Mouse (Mus musculus): Measurements from ENCODE around the gene Exoc3l2. TPM values are rescaled to one million over a fixed set of nuclear protein-coding genes. Genes with fewer than 3 reads are reported as not detected.
A peak's percentile ranks its signal among the peaks of the same experiment; 100 is the strongest.

Gene Exoc3l2
- polyA plus RNA-seq, 1 experiment from 2014 or later = 2.5 TPM

GRCm38 (mm10) chr7:19477084-19477483 is 14.0 kb downstream of the Exoc3l2 start:
- 61% methylated on average over 2 of the region's 2 CpGs for WGBS
- Histone ChIP-seq H3K4me1 (peaks cover 30% of the 10 kb centered on the region), H3K27me3 (ENCODE audit: insufficient read depth, poor library complexity, severe bottlenecking) (peaks cover 63% of the 10 kb centered on the region), H3K36me3 (0 out of 2 replicates have a peak, but pooled peaks cover 10% of the 10 kb centered on the region), H3K4me3 (no peak overlapping the region), H3K27ac (no peak overlapping the region), H3K9me3 (no peaks in the 10 kb centered on the region)
- DNase-seq (ENCODE audit: low spot score) = no peak

GRCm38 (mm10) chr7:19477624-19478384 is 14.7 kb downstream of the Exoc3l2 start:
- H3K4me1 ChIP-seq = peaks cover 24% of the 10 kb centered on the region
- no peak for DNase-seq (ENCODE audit: low spot score)
- 20% methylated on average over 14 of the region's 14 CpGs for WGBS
- no peaks in the 10 kb centered on the region for H3K9me3 ChIP-seq
- peak overlapping the region; percentile 63 for H3K27ac ChIP-seq
- H3K4me3 ChIP-seq = no peak overlapping the region; the same call in 1 of the 2 replicates
- 0 out of 2 replicates have a peak, but pooled peaks cover 6% of the 10 kb centered on the region for H3K36me3 ChIP-seq
- H3K27me3 ChIP-seq (ENCODE audit: insufficient read depth, poor library complexity, severe bottlenecking) = peaks cover 56% of the 10 kb centered on the region

GRCm38 (mm10) chr7:19483281-19483680 is 20.1 kb downstream of the Exoc3l2 start:
- no peak for DNase-seq (ENCODE audit: low spot score)
- Histone ChIP-seq H3K4me3 (no peak overlapping the region), H3K4me1 (peaks cover 5% of the 10 kb centered on the region; the same call in 1 of the 2 replicates), H3K36me3 (0 out of 2 replicates have a peak, but pooled peaks cover 12% of the 10 kb centered on the region), H3K9me3 (no peaks in the 10 kb centered on the region), H3K27me3 (ENCODE audit: insufficient read depth, poor library complexity, severe bottlenecking) (peaks cover 31% of the 10 kb centered on the region), H3K27ac (no peak overlapping the region)
- 79% methylated on average over 8 of the region's 8 CpGs for WGBS

GRCm38 (mm10) chr7:19485488-19485887 is 22.4 kb downstream of the Exoc3l2 start:
- 79% methylated on average over 1 of the region's 1 CpGs for WGBS
- H3K27me3 ChIP-seq (ENCODE audit: insufficient read depth, poor library complexity, severe bottlenecking) = peaks cover 46% of the 10 kb centered on the region
- no peak overlapping the region for H3K27ac ChIP-seq
- no peaks in the 10 kb centered on the region for H3K9me3 ChIP-seq
- no peak for DNase-seq (ENCODE audit: low spot score)
- H3K4me3 ChIP-seq = no peak overlapping the region
- H3K36me3 ChIP-seq = peaks cover 21% of the 10 kb centered on the region; the same call in 1 of the 2 replicates
- peaks cover 5% of the 10 kb centered on the region for H3K4me1 ChIP-seq

- H3K4me3 ChIP-seq = no peak overlapping the region
- H3K27ac ChIP-seq = no peak overlapping the region
- peaks cover 7% of the 10 kb centered on the region for H3K4me1 ChIP-seq
- WGBS = 68% methylated on average over 7 of the region's 7 CpGs
- peaks cover 21% of the 10 kb centered on the region; the same call in 1 of the 2 replicates for H3K36me3 ChIP-seq
- H3K27me3 ChIP-seq (ENCODE audit: insufficient read depth, poor library complexity, severe bottlenecking) = peaks cover 57% of the 10 kb centered on the region
- no peak for DNase-seq (ENCODE audit: low spot score)
- H3K9me3 ChIP-seq = no peaks in the 10 kb centered on the region
Measured at GRCm38 (mm10) chr7:19486549-19486948, 23.4 kb downstream of the Exoc3l2 start.

GRCm38 (mm10) chr7:19489525-19489924 is 26.4 kb downstream of the Exoc3l2 start:
- peaks cover 13% of the 10 kb centered on the region for H3K4me1 ChIP-seq
- 11% methylated on average over 31 of the region's 31 CpGs for WGBS
- H3K4me3 ChIP-seq = peak overlapping the region; percentile 51
- peaks cover 18% of the 10 kb centered on the region; the same call in 1 of the 2 replicates for H3K36me3 ChIP-seq
- no peaks in the 10 kb centered on the region for H3K9me3 ChIP-seq
- H3K27me3 ChIP-seq (ENCODE audit: insufficient read depth, poor library complexity, severe bottlenecking) = peaks cover 73% of the 10 kb centered on the region
- no peak overlapping the region for H3K27ac ChIP-seq
- DNase-seq (ENCODE audit: low spot score) = no peak

- no peaks in the 10 kb centered on the region for H3K9me3 ChIP-seq
- peak overlapping the region; percentile 59; the same call in 1 of the 2 replicates for H3K27ac ChIP-seq
- H3K4me1 ChIP-seq = peaks cover 18% of the 10 kb centered on the region
- H3K36me3 ChIP-seq = peaks cover 21% of the 10 kb centered on the region; the same call in 1 of the 2 replicates
- DNase-seq (ENCODE audit: low spot score) = no peak
- WGBS = 2% methylated on average over 26 of the region's 26 CpGs
- peak overlapping the region; percentile 56 for H3K4me3 ChIP-seq
- H3K27me3 ChIP-seq (ENCODE audit: insufficient read depth, poor library complexity, severe bottlenecking) = peaks cover 68% of the 10 kb centered on the region
Measured at GRCm38 (mm10) chr7:19491731-19492130, 28.6 kb downstream of the Exoc3l2 start.

GRCm38 (mm10) chr7:19494751-19495474 is 31.8 kb downstream of the Exoc3l2 start:
- WGBS = 74% methylated on average over 25 of the region's 25 CpGs
- H3K9me3 ChIP-seq = no peaks in the 10 kb centered on the region

GRCm38 (mm10) chr7:19495521-19496213 is 32.5 kb downstream of the Exoc3l2 start:
- no peaks in the 10 kb centered on the region for H3K9me3 ChIP-seq
- no peak for DNase-seq (ENCODE audit: low spot score)
- H3K27me3 ChIP-seq (ENCODE audit: insufficient read depth, poor library complexity, severe bottlenecking) = peaks cover 32% of the 10 kb centered on the region
- H3K4me1 ChIP-seq = peaks cover 23% of the 10 kb centered on the region
- H3K4me3 ChIP-seq = no peak overlapping the region
- H3K36me3 ChIP-seq = peaks cover 6% of the 10 kb centered on the region; the same call in 1 of the 2 replicates
- H3K27ac ChIP-seq = no peak overlapping the region
- 64% methylated on average over 20 of the region's 20 CpGs for WGBS

More at GRCm38 (mm10) chr7:19494751-19495474, 31.8 kb downstream of the Exoc3l2 start:
- peaks cover 20% of the 10 kb centered on the region for H3K4me1 ChIP-seq
- H3K36me3 ChIP-seq = peaks cover 6% of the 10 kb centered on the region; the same call in 1 of the 2 replicates
- no peak overlapping the region for H3K4me3 ChIP-seq
- peaks cover 39% of the 10 kb centered on the region for H3K27me3 ChIP-seq (ENCODE audit: insufficient read depth, poor library complexity, severe bottlenecking)
- DNase-seq (ENCODE audit: low spot score) = no peak
- no peak overlapping the region for H3K27ac ChIP-seq

GRCm38 (mm10) chr7:19496214-19496555 is 33.1 kb downstream of the Exoc3l2 start:
- peaks cover 6% of the 10 kb centered on the region; the same call in 1 of the 2 replicates for H3K36me3 ChIP-seq
- 69% methylated on average over 5 of the region's 5 CpGs for WGBS
- H3K4me1 ChIP-seq = peaks cover 23% of the 10 kb centered on the region
- DNase-seq (ENCODE audit: low spot score) = no peak
- H3K27me3 ChIP-seq (ENCODE audit: insufficient read depth, poor library complexity, severe bottlenecking) = peaks cover 26% of the 10 kb centered on the region
- H3K9me3 ChIP-seq = no peaks in the 10 kb centered on the region
- no peak overlapping the region for H3K27ac ChIP-seq
- no peak overlapping the region for H3K4me3 ChIP-seq

- Histone ChIP-seq H3K4me1 (peaks cover 15% of the 10 kb centered on the region), H3K27ac (no peak overlapping the region), H3K27me3 (ENCODE audit: insufficient read depth, poor library complexity, severe bottlenecking) (peaks cover 10% of the 10 kb centered on the region), H3K4me3 (no peak overlapping the region), H3K36me3 (peaks cover 6% of the 10 kb centered on the region; the same call in 1 of the 2 replicates), H3K9me3 (no peaks in the 10 kb centered on the region)
- 70% methylated on average over 4 of the region's 4 CpGs for WGBS
- no peak for DNase-seq (ENCODE audit: low spot score)
Measured at GRCm38 (mm10) chr7:19498326-19498725, 35.2 kb downstream of the Exoc3l2 start.

- 66% methylated on average over 12 of the region's 12 CpGs for WGBS
- no peaks in the 10 kb centered on the region for H3K27me3 ChIP-seq (ENCODE audit: insufficient read depth, poor library complexity, severe bottlenecking)
- no peak for DNase-seq (ENCODE audit: low spot score)
- H3K4me1 ChIP-seq = peaks cover 14% of the 10 kb centered on the region
- no peak overlapping the region for H3K27ac ChIP-seq
- H3K9me3 ChIP-seq = no peaks in the 10 kb centered on the region
- H3K4me3 ChIP-seq = no peak overlapping the region
- no peaks in the 10 kb centered on the region for H3K36me3 ChIP-seq
Measured at GRCm38 (mm10) chr7:19500420-19501363, 37.6 kb downstream of the Exoc3l2 start.
